Mouse (Mus musculus) MEL-GATA-1-ER (cell line): ENCODE measurements at regions not wholly inside any gene's neighbourhood (a gene's known extent, or its start where the extent isn't known, plus 50 kb on each side); places are given as distances from the start of the nearest gene placed in this dataset.
A peak's percentile ranks its signal among the peaks of the same experiment; 100 is the strongest.
"Not testable (repeated sequence)": the region's sequence is repeated elsewhere in the genome, so short reads cannot be mapped to it uniquely, and the experiment has no call there.

Source experiments
- DNase-seq: peaks from one replicate; pipeline ENCODE4 v3.0.0-alpha.2; 2012; ENCODE audit warnings: low read depth; ENCODE audit errors: extremely low read depth

DNA sequence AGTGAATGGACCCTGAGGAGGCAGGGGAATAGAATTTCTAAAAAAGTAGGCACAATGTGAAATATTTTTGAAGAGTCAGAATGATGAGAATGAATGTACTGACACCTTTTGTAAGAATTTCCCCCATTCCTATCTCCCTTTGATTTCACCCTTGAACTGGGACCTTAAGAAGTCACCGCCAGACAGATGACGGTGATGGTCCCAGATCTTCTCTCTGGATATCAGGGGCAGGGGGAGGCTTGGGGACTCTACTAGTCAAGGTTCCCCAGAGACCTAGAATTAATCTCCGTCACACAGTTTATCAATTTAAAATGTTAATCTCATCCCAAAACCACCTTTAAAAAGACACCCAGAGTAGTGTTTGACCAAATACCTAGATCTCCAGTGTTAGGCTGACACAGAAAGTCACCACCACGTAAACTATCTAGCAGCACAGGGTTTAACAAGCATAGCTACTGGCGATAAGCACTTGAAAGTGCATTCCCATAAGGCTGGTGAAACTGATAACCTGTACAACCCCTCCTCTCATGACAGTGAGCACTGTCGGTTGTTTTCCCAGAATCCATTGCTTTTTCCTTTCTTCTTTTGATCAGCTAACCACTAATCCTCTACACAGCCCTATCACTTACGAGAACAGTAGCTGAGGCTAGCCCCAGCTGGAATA, 163.5 kb upstream of the Cdkn3 start:
- DNase-seq, result no peak

DNA sequence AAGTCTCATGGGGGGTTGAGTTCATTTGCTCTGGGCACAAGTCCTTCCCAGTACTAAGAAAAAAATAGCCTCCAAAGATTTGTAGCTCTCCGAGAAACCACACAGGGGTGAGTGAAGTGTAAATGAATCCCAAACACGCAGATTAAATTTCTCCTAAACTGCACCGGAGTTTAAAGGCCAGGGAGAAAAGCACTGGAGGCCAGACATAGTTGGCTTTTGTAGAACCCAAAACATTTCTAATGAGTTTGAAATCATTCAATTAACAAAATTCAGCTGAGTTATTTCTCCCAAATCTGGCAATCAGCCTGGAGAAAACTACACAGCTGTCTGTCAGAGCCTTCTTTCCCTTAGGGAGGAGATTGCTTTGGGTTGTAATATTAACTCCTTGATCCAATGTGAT, 166.2 kb upstream of the Cdkn3 start:
- no peak for DNase-seq

DNA sequence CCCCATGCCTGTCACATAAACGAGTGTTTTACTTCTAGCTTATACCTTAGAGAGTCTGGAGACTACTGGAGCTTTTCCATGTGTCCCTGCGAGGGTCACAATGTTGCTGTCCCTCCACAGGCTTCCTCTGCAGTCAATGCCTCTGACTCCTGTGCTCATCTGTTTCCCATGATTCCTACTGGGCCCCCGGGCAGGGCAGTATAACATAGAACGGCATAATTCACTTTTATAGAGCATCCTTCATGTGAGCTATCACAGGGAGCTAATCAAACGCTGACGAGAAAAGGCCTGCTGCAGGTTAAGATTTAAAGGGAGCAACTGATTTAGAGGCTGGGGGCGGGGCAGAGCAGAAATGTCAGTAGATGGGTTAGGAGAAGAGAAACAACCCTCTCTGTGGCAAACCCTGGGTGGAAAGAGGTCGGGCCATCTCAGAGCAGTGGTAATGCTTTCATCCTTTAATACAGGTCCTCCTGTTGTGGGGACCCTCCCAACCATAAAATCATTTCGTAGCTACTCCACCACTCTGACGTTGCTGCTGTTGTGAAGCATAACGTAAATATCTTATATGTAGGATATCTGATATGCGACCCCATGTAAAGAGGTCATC, 168.5 kb upstream of the Cdkn3 start:
- no peak for DNase-seq

DNA sequence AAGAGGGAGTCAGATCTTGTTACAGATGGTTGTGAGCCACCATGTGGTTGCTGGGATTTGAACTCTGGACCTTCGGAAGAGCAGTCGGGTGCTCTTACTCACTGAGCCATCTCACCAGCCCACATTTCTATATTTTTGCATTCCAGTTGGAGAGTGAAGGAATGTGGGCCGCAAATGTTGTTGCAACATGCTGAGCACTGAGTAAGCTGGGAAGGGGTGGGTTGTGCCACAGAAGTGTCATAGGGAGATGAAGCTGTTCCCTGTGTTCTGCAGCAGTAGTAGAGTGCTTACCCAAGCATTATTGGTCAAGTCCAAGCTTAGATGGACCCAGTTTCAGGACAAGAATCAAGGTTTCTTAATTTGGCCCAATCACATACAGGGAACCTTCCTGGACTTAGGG, 169.1 kb upstream of the Cdkn3 start:
- DNase-seq, result no peak

DNA sequence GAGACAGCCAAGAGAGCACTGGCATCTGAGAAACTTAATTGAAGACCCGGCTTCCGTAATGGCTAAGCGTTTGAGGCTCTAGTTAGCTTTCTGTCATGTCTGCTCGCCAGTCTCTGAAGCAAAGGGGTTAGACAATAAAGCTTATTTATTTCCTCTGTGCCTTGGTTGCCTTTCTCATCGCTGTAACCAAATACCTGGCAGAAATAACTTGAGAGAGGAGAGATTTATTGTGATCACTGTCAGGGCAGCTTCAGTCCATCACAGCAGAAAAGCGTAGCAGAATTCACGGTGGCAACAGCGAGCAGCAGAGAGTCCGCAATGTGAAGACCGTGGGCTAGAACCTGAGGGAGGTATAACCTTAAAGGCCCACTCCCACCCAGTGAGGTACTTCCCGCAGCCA, 174.2 kb upstream of the Cdkn3 start:
- no peak for DNase-seq

DNA sequence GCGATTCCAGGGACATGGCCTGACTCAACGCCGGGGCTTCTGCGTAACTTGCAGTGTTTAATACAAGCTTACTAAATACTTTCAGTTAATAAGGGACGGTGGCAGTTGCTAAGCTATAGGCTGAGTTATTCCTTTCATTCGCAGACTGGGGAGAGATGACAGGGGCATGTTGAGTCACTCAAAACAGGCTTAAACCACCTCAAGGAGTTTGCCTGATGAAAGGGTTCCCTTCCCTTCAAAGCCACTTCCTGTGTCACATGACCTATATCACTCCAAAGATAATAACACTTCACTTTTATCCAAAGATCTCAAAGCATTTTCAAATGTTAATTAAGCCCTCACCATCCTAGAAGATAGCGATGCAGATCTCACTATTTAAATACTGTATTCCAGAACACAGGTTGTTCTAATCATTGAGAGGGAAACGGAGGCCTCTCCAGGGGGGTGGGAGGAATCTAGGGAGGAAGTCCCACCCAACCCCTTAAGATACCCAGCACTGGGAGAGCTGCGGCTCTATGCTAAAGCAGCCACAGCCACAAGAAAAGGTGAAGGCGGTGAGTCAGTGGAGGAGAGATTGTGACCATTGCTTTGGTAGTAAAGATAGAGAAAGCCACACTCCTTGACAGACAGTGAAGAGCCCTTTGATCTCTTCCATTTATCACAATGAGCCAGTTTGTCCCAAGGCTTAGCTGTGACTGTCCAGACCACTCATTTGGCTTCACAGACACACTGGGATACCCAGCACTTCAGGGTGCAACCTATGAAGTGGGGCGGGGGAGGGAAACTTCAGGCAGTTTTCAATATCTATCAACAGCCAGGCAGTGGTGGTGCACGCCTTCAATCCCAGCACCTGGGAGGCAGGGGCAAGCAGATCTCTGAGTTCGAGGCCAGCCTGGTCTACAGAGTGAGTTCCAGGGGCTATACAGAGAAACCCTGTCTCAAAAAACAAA, 182.0 kb upstream of the Cdkn3 start:
- DNase-seq, result no peak

DNA sequence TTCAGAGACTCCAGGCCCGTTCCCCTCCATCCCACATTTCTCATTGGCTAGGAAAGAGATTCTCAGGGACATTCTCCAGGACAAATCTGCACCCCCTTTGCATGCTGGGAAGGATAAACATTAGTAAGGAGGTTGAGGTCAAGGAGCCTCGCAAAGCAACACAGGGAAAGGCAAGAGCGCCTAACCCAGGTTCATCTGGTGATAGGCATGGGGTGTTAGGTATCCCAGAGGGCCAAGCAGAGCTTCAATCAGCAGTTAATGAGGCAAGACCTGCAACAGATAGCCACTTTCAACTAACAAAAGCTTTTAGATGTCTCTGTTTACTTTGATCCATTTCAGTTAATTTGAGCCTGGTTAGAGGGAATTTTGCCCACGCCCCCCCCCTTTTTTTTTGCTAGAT, 184.5 kb upstream of the Cdkn3 start:
- no peak for DNase-seq

DNA sequence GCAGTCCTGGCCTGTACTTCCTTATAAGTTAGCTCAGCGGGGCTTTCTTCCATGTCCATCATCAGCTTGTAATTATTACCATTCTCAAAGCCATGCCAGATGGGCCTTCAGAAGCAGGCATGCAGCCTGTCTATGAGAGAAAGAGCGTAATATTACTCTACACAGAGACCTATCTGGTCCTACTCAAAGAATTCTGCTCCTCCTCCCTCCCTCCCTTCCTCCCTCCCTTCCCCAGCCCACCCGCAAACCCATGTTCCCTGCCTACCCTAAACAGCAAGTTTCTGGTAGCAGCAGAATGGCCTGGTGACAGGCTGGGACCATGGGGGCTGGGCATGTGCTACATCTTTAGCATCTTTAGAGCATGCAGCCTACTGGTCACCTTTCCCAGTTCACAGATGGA, 184.9 kb upstream of the Cdkn3 start:
- DNase-seq, result no peak

DNA sequence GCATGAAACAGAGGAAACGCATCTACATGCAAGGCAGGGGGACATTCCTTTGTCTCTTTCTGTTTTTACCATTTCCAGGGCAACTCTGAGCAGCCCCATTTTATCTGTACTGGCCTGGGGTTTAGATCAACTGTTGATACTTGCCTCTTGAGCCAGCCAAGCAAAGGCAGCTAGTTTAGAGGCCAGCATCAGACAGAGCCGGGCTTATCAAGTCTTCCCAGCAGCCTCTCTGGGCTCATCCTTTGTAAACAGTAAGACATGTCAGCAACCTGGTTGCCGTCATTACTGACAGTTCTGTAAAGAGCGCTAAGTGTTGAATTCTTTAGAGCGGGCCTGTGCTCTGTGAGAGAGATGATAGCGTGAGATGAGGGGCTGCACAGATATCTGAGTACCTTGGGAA, 182.9 kb upstream of the Bmp4 start:
- DNase-seq, result no peak

DNA sequence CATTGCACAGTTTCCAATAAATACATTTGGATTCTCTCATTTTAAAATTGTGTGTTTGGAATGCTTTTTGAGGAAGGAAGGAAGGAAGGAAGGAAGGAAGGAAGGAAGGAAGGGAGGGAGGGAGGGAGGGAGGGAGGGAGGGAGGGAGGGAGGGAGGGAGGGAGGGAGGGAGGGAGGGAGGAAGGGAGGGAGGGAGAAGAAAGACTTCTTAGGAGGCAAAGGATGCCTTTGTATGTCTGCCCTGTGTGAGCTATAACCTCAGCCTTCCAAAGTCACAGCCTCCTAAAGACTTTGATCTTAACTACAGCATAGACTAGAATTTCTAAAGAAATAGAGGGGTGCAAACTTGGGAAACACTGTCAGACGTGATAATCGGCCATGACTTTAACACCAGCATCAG, 182.5 kb upstream of the Bmp4 start:
- DNase-seq, result not testable (repeated sequence)

DNA sequence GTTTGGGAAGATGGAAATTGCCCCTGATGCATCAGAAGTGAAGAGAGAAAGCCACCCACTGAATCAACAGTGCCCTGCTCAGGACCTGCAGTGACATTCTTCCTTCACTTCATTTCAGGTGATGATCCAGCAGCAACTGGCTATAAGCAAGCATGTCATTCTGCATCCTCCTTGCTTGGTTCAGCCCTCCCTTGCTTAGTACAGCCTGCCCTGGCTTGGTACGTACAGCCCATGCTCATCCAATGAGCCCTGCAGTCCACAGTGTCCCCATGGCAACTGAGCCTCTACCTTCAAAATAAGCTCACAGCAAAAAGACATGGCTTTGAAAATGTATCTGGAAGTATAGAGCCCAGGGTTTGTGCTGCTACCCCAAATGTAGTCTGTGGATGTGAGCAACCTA, 181.4 kb upstream of the Bmp4 start:
- no peak for DNase-seq

DNA sequence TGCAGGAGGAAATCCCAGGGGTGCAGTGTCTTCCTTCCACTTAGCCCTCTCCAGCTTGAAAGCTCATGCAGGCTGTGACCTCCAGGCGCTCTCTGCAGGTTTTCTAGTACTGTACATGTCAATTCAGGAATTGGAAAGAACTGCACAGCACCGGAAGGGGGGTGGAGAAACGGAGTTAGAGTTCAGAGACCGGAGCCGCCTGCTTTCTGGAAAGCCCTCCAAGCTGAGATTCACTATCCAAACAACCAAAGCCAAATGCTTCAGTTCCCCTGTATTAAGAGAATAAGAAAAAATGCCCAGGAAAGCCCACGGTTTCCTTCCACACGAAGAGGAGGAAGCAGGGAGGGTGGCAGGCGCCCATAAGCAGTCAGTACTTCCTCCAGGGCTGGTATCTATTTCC, 178.8 kb upstream of the Bmp4 start:
- DNase-seq, result no peak

DNA sequence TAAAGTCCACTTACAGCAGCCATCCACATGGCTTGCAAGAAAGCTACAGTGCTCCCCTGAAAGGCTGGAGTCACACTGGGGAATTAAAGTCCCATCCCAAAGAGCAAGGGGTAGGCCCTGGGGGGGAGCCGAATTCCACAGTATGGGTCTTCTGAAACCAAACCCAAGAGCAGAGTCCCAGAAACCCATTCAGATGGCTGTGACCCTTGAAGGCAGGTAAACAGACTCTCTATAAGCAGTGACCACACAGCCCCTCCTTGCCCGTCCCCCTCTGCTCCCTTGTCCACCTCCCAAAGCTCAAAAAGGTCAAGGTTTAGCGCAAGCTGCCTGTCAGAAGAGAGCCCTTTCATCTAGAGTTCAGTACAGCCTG, 176.9 kb upstream of the Bmp4 start:
- no peak for DNase-seq

DNA sequence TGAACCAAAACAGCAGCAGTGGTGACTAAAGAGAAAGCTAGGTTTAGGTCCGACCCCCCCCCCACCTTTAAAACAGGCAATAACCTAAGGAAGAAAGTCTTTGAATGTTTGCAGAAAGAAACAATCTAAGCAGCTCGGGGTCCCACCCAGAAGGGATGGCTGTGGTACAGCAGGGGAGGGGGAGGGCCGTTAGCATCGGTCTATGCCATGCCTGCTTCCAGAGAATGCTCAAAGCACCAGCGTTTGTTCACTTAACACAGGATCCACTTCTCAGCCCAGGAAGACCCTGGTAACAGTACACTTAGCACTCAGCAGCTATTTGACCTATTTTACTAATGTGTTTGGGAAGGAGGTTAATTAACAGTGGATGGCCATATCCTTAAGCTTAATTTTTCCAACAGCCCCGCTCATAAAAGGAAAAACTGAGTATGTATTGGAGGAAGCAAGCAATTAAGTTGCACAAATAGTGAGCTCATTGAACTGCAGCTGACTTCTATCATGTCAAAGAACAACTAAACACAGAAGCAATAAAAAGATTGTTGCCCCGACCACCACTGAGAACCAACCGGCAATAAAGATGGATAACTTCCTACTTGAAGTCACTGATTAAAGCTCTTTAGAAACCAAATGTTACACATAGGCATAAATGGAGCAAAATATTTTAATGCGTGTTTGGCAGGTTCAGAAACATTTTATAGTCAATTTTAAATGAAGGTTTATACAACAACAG, 176.4 kb upstream of the Bmp4 start:
- no peak for DNase-seq

DNA sequence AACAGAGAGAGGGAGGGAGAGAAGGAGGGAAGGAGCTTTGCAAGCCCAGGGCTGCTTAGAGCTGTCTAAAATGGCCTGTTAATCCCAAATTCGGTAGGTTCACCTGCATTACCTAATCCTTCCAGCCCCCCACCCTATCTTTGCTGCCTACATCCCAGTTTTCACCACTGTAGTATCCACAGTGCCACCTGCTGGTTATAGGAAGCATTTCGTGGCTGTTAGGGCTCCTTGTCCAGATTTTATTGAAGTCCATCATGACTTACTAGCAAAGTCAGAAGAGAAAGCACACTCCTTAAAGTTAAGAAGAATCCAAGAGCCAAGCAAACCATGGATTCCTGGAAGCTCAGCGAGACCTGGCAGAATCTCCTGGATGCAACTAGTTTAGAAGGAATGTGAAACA, 174.5 kb upstream of the Bmp4 start:
- DNase-seq, result peak; percentile 1

DNA sequence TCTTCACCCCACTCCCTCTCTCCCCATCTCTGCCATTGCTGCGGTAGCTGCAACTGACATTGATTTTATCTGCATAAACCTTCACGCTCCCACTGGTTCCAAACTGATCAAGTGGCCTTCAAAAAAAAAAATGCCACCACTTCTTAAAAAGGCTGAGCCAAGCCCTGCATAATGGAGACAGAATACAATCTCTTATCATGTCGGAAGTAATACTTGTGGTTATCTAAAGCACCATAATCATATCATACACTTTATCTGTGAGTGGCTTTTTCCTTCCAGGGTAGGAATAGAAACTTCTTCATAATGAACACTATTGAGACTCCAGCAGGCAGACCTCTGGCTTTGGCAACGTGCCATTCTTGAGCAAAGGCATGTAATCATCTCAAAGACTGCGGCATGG, 171.5 kb upstream of the Bmp4 start:
- DNase-seq, result no peak

DNA sequence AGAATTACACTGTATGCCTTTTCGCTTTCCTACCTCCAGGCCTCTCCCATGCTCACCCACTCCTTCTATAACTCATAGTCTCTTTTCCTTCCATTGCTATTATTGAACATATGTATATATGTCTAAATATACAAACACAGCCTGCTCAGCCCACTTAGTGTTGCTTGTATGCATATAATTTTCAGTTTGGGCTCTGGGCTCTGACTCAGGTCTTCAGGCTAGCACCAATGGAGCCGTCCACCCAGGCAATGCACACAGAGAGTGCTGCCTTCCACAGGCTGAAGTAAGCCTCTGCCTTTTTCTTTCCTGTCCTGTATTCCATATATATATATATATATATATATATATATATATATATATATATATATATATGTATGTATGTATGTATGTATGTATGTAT, 162.8 kb upstream of the Bmp4 start:
- DNase-seq, result no peak

DNA sequence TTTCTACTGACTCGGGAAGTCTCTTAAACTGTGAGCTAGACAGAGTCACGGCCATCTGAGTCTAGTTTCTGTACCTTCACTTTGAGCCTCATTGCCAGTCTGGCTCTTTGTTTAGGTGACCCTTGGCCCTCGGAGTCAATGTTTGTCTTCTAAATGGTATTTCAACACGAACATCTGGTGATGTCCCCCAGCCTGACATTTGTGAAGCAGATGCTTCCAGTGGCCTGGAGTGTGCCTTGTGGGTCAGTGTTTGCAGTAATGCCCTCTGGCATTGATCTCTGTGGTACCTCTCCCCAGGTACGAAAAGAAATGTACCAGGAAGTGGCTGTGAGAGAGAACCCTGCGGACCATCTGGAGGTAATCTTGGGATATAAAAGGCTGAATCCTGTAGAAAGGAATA, 155.7 kb upstream of the Bmp4 start:
- no peak for DNase-seq

DNA sequence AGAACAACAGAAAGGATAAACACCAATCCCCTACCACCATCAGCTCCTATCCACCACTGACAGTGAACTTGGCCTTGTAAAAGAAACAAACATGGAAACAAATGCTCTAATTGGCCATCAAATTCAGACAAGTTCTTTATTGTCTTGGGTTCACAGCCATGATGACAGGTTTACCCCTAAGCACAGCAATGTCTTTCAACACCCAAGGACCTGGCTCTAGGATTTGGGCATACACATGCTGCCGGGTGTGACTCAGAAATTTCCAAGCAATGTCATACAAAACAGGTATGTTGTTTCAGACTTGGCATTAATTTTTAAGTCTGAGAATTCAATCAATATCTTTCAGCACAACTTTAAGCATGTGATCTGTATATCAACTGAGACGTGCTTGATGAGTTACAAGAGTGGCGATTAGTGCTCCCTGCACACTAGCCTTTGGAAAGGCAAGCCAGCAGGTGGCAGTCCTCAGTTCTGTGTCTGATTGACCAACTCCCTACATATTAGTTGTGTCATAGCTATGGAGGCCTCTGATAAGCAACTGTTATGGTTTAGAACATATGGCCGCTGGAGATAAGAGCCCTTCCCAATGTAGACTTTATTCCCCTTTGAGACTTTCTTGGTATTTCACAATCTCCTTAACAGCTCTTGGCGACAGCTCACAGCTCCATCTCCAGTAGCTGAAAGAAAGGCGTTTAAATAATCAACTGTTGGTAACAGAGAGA, 149.2 kb upstream of the Bmp4 start:
- peak; percentile 46 for DNase-seq

DNA sequence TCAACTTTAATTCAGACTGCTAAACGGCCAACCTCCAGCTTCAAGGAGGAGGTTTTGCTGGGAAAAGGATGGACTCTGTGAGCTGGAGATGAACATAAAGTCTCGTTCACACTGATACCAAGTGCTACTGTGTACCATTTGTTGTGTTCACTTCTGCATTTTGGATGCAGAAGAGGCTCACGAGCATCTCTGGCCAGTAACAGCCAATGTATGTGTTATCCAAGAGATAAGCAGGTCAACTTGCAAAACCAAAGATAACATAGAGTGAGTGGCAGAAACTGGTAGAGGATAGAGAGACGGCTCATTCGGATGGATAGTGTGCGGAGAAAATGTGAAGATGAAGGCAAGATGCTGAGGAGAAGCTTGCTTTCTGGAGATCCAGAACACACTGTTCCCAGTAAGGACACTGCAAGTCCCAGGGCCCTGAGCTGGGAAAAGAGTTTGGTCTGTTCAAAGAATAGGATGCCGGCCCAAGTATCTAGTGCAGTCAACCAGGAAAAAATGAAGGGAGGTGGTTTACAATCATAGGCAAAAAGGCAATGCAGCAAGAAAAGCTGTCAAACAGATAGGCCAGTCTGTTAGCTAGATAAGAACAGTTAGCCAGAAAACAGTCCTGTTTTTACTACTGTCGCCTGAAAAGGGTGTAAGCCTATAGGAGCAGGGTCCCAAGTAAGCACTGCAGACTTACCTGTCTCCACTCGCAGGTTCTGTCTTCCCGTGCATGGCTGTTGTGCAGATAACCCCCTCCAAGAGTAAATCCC, 145.7 kb upstream of the Bmp4 start:
- DNase-seq, result no peak

DNA sequence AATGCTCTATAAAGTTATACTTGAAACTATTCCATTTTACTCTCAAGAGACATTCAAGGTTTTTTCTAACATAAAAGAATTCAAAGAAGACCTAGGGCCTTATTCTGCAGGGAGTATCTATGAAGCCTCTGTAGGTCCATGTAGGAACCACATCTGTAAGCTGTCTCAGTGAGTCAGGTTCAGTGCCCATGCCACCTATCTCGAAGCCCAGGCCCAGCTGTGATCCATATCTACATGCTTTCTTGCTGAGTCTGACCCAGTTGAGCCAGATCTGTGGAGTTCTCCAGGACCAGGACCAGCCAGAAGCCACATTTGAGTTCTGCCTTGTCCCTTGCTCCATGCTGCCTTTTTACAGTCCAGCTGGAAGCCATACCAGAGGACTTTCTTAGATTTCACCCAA, 142.2 kb upstream of the Bmp4 start:
- DNase-seq, result no peak
